Mouse (Mus musculus): ENCODE data around the gene Pecam1. TPM values are rescaled to one million over a fixed set of nuclear protein-coding genes. Genes with fewer than 3 reads are reported as not detected.
A peak's percentile ranks its signal among the peaks of the same experiment; 100 is the strongest.
"Not testable (repeated sequence)": the region's sequence is repeated elsewhere in the genome, so short reads cannot be mapped to it uniquely, and the experiment has no call there.

Gene Pecam1
- polyA plus RNA-seq, 1 experiment from 2014 or later, result 20.6 TPM

DNA sequence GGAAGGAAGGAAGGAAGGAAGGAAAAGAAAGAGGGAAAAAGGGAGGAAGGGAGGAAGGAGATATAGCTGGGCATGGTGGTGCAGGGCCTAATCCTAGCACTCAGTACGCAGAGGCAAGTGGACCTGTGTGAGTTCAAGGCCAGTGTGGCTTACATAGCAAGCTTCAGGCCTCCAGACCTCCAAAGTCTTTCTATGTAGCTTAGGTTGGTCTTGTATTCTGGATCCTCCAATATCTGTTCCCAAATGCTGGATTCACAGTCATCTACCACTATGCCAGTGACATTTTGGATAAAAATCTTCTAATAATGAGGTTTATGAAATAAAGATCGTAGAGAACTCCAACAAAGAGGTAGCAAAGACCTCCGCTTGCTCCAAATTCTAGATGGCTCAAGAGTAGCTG is 8.6 kb downstream of the Pecam1 start:
- H3K27ac ChIP-seq (replicated peaks), result no peak overlapping the region
- peaks cover 12% of the 10 kb centered on the region for H3K4me1 ChIP-seq (replicated peaks)
- no peaks in the 10 kb centered on the region for H3K36me3 ChIP-seq
- no peak overlapping the region for H3K4me3 ChIP-seq
- no peaks in the 10 kb centered on the region for H3K9me3 ChIP-seq
- ATAC-seq (ENCODE audit: low read depth), result no peak
- WGBS, result 91% methylated on average over 3 of the region's 3 CpGs
- H3K9ac ChIP-seq, result no peak overlapping the region
- H3K27me3 ChIP-seq, result peaks cover 7% of the 10 kb centered on the region
- H3K4me2 ChIP-seq, result no peak overlapping the region

GRCm38 (mm10) chr11:106741232-106741631 is 9.2 kb downstream of the Pecam1 start:
- H3K9ac ChIP-seq, result no peak overlapping the region
- 32% methylated on average over 6 of the region's 6 CpGs for WGBS
- no peak overlapping the region for H3K4me3 ChIP-seq
- H3K4me2 ChIP-seq, result no peak overlapping the region
- H3K9me3 ChIP-seq, result no peaks in the 10 kb centered on the region
- no peaks in the 10 kb centered on the region for H3K36me3 ChIP-seq
- H3K4me1 ChIP-seq (replicated peaks), result peaks cover 17% of the 10 kb centered on the region
- H3K27ac ChIP-seq (replicated peaks), result no peak overlapping the region
- peaks cover 7% of the 10 kb centered on the region for H3K27me3 ChIP-seq
- no peak for ATAC-seq (ENCODE audit: low read depth)

DNA sequence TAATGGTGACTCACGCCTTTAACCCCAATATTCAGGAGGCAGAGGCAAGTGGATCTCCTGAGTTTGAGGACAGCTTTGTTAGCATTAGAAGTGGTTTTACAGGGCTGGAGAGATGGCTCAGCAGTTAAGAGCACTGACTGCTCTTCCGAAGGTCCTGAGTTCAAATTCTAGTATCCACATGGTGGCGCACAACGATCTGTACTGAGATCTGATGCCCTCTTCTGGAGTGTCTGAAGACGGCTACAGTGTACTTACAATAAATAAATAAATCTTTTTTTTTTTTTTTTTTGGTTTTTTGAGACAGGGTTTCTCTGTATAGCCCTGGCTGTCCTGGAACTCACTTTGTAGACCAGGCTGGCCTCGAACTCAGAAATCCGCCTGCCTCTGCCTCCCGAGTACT is 9.7 kb downstream of the Pecam1 start:
- not testable (repeated sequence) for H3K9ac ChIP-seq; H3K36me3 ChIP-seq; H3K27ac ChIP-seq (replicated peaks); H3K27me3 ChIP-seq; H3K4me2 ChIP-seq; H3K9me3 ChIP-seq; H3K4me3 ChIP-seq; ATAC-seq (ENCODE audit: low read depth)
- 84% methylated on average over 8 of the region's 8 CpGs for WGBS
- peaks cover 17% of the 10 kb centered on the region for H3K4me1 ChIP-seq (replicated peaks)

DNA sequence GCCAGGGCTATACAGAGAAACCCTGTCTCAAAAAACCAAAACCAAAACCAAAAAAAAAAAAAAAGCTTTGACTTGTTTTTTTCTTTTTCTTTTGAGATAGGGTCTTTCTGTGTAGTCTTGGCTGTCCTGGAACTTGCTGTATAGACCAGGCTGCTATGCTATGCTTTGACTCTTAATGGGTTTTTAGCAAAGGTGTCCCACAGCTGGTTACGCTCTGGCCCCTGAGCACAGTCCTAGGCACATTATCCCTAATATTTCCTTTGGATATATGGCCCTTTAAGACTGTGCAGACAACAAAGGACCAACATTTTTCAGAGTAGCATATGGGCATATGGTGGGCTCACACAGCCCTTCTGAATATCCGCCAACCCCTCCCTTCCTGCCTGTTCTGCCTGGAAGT is 11.3 kb downstream of the Pecam1 start:
- 96% methylated on average over 2 of the region's 2 CpGs for WGBS
- Histone ChIP-seq H3K9me3 (no peaks in the 10 kb centered on the region), H3K36me3 (no peaks in the 10 kb centered on the region), H3K4me3 (no peak overlapping the region), H3K27me3 (peaks cover 7% of the 10 kb centered on the region), H3K9ac (no peak overlapping the region), H3K27ac (replicated peaks) (no peak overlapping the region), H3K4me1 (replicated peaks) (peaks cover 17% of the 10 kb centered on the region), H3K4me2 (no peak overlapping the region)
- ATAC-seq (ENCODE audit: low read depth), result no peak

- H3K4me2 ChIP-seq, result peak overlapping the region; percentile 26
- 10% methylated on average over 12 of the region's 12 CpGs for WGBS
Measured at GRCm38 (mm10) chr11:106737178-106737621, 13.2 kb downstream of the Pecam1 start.

GRCm38 (mm10) chr11:106736614-106737013 is 13.8 kb downstream of the Pecam1 start:
- Histone ChIP-seq H3K4me2 (no peak overlapping the region), H3K9ac (peak overlapping the region; percentile 48; the same call in 1 of the 2 replicates), H3K9me3 (no peaks in the 10 kb centered on the region), H3K27ac (replicated peaks) (peak overlapping the region; percentile 72), H3K4me1 (replicated peaks) (peaks cover 17% of the 10 kb centered on the region), H3K4me3 (no peak overlapping the region), H3K36me3 (no peaks in the 10 kb centered on the region), H3K27me3 (peaks cover 7% of the 10 kb centered on the region)
- 56% methylated on average over 3 of the region's 3 CpGs for WGBS
- ATAC-seq (ENCODE audit: low read depth), result no peak

More at GRCm38 (mm10) chr11:106737178-106737621, 13.2 kb downstream of the Pecam1 start:
- peak; percentile 60 for ATAC-seq (ENCODE audit: low read depth)
- H3K27me3 ChIP-seq, result peaks cover 7% of the 10 kb centered on the region
- peak overlapping the region; percentile 48 for H3K9ac ChIP-seq
- peaks cover 17% of the 10 kb centered on the region for H3K4me1 ChIP-seq (replicated peaks)
- peak overlapping the region; percentile 72 for H3K27ac ChIP-seq (replicated peaks)
- H3K36me3 ChIP-seq, result no peaks in the 10 kb centered on the region
- H3K4me3 ChIP-seq, result no peak overlapping the region
- H3K9me3 ChIP-seq, result no peaks in the 10 kb centered on the region

DNA sequence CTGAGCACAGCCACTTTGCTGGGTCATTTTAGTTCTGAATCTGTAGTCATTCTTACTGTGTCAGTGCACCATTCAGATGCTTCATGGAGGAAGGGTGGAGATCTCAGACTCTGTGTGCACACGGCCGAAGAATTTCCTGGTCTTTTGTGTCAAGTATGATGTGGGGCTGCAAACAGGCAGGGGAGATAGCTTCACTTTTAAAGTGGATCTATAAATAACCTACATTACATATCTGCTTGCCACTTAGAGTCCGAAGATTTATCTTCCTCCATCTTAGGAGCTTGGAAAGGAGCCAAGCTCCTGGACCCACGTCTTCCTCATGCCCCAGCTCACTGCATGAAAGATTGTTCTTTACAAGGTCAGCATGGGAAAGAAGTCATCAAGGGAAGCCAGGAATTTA is 19.7 kb downstream of the Pecam1 start:
- 63% methylated on average over 4 of the region's 4 CpGs for WGBS
- Histone ChIP-seq H3K4me3 (no peak overlapping the region), H3K27ac (replicated peaks) (peak overlapping the region; percentile 54; the same call in 1 of the 2 replicates), H3K9me3 (no peaks in the 10 kb centered on the region), H3K9ac (no peak overlapping the region), H3K27me3 (no peaks in the 10 kb centered on the region), H3K4me1 (replicated peaks) (peaks cover 15% of the 10 kb centered on the region), H3K4me2 (no peak overlapping the region), H3K36me3 (no peaks in the 10 kb centered on the region)
- no peak for ATAC-seq (ENCODE audit: low read depth)

- Histone ChIP-seq H3K4me2 (no peak overlapping the region), H3K27me3 (no peaks in the 10 kb centered on the region), H3K4me1 (replicated peaks) (peaks cover 15% of the 10 kb centered on the region), H3K36me3 (no peaks in the 10 kb centered on the region), H3K9me3 (no peaks in the 10 kb centered on the region), H3K27ac (replicated peaks) (no peak overlapping the region), H3K4me3 (no peak overlapping the region), H3K9ac (no peak overlapping the region)
- 100% methylated on average over 1 of the region's 1 CpGs for WGBS
- no peak for ATAC-seq (ENCODE audit: low read depth)
Measured at GRCm38 (mm10) chr11:106729656-106730055, 20.8 kb downstream of the Pecam1 start.

GRCm38 (mm10) chr11:106728402-106729366 is 21.7 kb downstream of the Pecam1 start:
- WGBS, result 86% methylated on average over 10 of the region's 10 CpGs

GRCm38 (mm10) chr11:106727967-106728366 is 22.5 kb downstream of the Pecam1 start:
- no peaks in the 10 kb centered on the region for H3K9me3 ChIP-seq
- H3K27ac ChIP-seq (replicated peaks), result no peak overlapping the region
- no peak overlapping the region for H3K9ac ChIP-seq
- no peak overlapping the region for H3K4me2 ChIP-seq
- H3K4me1 ChIP-seq (replicated peaks), result peaks cover 18% of the 10 kb centered on the region
- 32% methylated on average over 5 of the region's 5 CpGs for WGBS
- no peaks in the 10 kb centered on the region for H3K27me3 ChIP-seq
- no peak overlapping the region for H3K4me3 ChIP-seq
- no peak for ATAC-seq (ENCODE audit: low read depth)
- no peaks in the 10 kb centered on the region for H3K36me3 ChIP-seq

More at GRCm38 (mm10) chr11:106728402-106729366, 21.7 kb downstream of the Pecam1 start:
- no peak for ATAC-seq (ENCODE audit: low read depth)
- Histone ChIP-seq H3K36me3 (no peaks in the 10 kb centered on the region), H3K4me2 (no peak overlapping the region), H3K27ac (replicated peaks) (no peak overlapping the region), H3K4me3 (no peak overlapping the region), H3K9me3 (no peaks in the 10 kb centered on the region), H3K4me1 (replicated peaks) (peaks cover 15% of the 10 kb centered on the region), H3K27me3 (no peaks in the 10 kb centered on the region), H3K9ac (no peak overlapping the region)

DNA sequence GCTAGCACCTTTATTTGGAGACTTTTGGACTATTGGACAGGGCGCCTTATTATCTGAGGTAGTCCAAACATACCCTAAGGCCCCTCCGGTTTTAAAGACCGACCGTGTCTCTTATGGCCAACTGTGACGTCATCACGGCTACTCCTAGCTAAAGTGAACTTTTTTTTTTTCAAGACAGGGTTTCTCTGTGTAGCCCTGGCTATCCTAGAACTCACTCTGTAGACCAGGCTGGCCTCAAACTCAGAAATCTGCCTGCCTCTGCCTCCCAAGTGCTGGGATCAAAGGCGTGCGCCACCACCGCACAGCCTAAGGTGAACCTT is 25.6 kb downstream of the Pecam1 start:
- H3K4me2 ChIP-seq; H3K27me3 ChIP-seq; H3K27ac ChIP-seq (replicated peaks); H3K9ac ChIP-seq; H3K36me3 ChIP-seq; ATAC-seq (ENCODE audit: low read depth); H3K9me3 ChIP-seq; H3K4me3 ChIP-seq: not testable (repeated sequence)
- peaks cover 21% of the 10 kb centered on the region for H3K4me1 ChIP-seq (replicated peaks)
- WGBS, result 94% methylated on average over 9 of the region's 9 CpGs

DNA sequence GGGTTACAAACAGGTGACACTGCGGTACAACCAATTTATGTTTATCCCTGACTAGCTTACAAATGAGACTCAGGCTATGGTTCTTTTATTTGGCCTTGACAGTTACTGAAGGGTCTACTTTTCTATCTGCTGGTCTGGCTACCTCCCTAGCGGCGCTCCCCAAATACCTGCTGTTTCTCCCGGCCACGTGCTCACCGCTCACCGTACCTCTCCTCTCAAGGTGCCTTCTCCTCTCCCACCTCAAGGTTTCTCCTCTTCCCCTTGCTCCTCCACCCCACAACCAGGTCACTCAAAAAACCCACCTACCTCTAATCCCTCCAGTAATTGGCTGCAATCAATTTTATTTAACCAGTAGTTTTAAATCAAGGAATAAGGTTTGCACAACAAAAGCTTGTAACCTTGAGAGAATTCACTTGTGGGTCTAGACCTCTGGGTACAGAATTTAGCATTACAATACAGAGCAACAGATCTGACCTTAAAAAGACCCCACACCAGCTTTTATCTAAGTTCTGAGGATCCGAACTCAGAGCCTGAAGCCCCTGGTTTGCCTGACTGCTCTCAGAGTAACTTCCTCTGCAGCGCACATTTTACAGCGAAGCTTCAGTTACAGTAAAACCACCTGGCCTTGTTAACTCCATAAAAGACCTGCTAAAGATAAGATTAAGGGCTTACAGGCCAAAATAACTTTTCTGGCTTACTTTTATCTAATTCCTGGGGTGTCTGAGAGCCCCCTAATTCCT is 26.1 kb downstream of the Pecam1 start:
- no peak overlapping the region for H3K27ac ChIP-seq (replicated peaks)
- H3K27me3 ChIP-seq, result no peaks in the 10 kb centered on the region
- no peaks in the 10 kb centered on the region for H3K36me3 ChIP-seq
- H3K9me3 ChIP-seq, result no peaks in the 10 kb centered on the region
- ATAC-seq (ENCODE audit: low read depth), result no peak
- H3K9ac ChIP-seq, result no peak overlapping the region
- no peak overlapping the region for H3K4me3 ChIP-seq
- peaks cover 21% of the 10 kb centered on the region for H3K4me1 ChIP-seq (replicated peaks)
- 88% methylated on average over 10 of the region's 10 CpGs for WGBS
- H3K4me2 ChIP-seq, result no peak overlapping the region

All from neural tube, embryonic 13.5 days (tissue).